Mouse (Mus musculus) kidney, adult 2 months (tissue): ENCODE measurements around the gene Zhx3. TPM values are rescaled to one million over a fixed set of nuclear protein-coding genes. Genes with fewer than 3 reads are reported as not detected.

Experiments used
- DNase-seq: peaks from one replicate; pipeline ENCODE4 v3.0.0; 2021
- H3K27ac ChIP-seq: fragments of 200-500 bp; 2 replicates; pipeline ENCODE4 v1.5.1; 2012; ENCODE audit warnings: low read depth, low read length, control low read depth, inconsistent platforms; ENCODE audit not compliant: insufficient read depth
- H3K27me3 ChIP-seq: fragments of 200-500 bp; replicated peaks from 2 replicates; pipeline ENCODE4 v1.6.1; 2012; ENCODE audit warnings: mild to moderate bottlenecking, moderate library complexity, low read length, inconsistent platforms; ENCODE audit not compliant: control insufficient read depth, insufficient read depth
- H3K36me3 ChIP-seq: fragments of 200-500 bp; 2 replicates; pipeline ENCODE4 v1.6.1; 2012; ENCODE audit warnings: mild to moderate bottlenecking, moderate library complexity, low read length, inconsistent platforms; ENCODE audit not compliant: control insufficient read depth, insufficient read depth
- H3K4me1 ChIP-seq: fragments of 200-500 bp; 2 replicates; pipeline ENCODE4 v1.6.1; 2011; ENCODE audit warnings: low read length; ENCODE audit not compliant: control insufficient read depth, insufficient read depth
- H3K4me3 ChIP-seq: fragments of 200-500 bp; 2 replicates; pipeline ENCODE4 v1.5.1; 2011; ENCODE audit warnings: mild to moderate bottlenecking, low read depth, low read length, control low read depth; ENCODE audit not compliant: insufficient read depth
- CTCF ChIP-seq: fragments of 200-500 bp; conservative IDR thresholded peaks from 2 replicates; pipeline ENCODE4 v1.5.1; 2011; ENCODE audit warnings: low read depth, mild to moderate bottlenecking, control low read depth, low read length, moderate library complexity, mixed read lengths; ENCODE audit not compliant: insufficient read depth, insufficient read length
- POLR2A ChIP-seq: fragments of 200-500 bp; IDR thresholded peaks from one replicate; pipeline ENCODE4 v1.6.1; 2011; ENCODE audit warnings: low read depth, low read length, control low read depth
- WGBS: fragments of 180-500 bp; shearing (Covaris S2); methylation state at CpG from one replicate; pipeline ENCODE4 v1.1.7; 2018; 5-methylcytosine and 5-hydroxymethylcytosine counted together
- polyA plus RNA-seq: library from polyadenylated mRNA; depleted of rRNA; stranded (reverse); fragments of >200 nt; gene quantifications from 2 replicates; pipeline ENCODE4 v1.2.3, GENCODE M21; 2012

Zhx3 gene
- polyA plus RNA-seq, 1 experiment = 16.9 TPM

DNA sequence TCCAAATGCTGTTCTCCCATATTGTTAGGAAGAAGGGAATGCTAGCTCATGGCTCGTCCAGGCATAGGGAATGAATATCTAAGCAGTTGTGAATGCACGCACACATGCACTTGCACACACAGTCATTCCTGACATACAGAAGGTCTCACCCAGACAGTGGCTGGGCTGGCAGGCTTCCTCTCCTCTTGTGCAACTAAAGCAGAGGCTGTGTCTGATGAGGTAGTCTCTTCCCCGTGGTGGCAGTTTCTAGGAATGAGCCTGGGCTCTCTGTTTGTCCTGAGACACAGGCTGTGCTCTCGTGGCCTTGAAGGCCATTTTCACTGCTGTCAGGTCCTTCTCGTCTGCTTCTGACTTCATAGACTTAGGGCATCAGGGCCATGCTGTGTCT lies 128.0 kb downstream of the Zhx3 start:
- H3K27ac ChIP-seq = peak overlapping the region; percentile 7; the same call in 1 of the 2 replicates
- no peak overlapping the region for H3K4me3 ChIP-seq
- TF ChIP-seq CTCF (no peak), POLR2A (no peak)
- peaks cover 22% of the 10 kb centered on the region for H3K4me1 ChIP-seq
- no peaks in the 10 kb centered on the region for H3K36me3 ChIP-seq
- no peak for DNase-seq
- 70% methylated on average over 5 of the region's 5 CpGs for WGBS
- H3K27me3 ChIP-seq = no peaks in the 10 kb centered on the region

DNA sequence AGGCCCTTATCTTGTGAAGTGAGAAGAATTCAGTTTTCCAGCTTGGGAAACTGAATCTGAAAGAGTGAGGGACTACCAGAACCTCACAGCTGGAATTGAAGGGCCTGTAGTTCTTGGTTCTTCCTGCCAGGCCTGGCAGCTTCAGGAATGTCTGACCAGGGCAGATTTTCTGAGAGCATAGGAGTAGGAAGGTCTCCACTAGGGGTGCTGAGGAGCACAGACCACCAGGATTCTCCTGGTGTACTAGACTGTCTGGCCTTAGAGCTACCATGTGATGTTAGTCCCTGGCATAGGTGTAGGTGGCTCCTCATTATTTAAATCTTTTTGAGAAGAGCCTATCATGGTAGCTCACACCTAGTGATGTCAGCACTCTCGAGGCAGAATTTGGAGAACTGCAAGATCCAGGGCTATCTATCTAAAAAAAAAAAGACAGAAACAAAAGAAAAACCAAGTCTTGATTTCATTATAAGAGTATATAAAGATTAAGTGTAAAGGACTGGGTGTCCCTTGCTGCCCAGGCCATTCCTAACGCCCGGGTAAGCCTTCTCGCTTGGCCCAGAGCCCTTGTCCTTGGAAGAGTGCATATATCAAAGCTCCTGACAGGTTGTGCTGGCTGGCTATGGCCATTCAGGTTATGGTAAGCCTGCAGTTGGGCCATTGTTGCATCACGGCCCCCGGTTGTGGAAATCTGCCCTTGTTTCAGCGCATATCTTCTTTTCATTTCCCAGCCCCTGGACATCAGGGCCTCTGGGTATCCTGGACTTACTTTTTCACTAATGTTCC lies 128.6 kb downstream of the Zhx3 start:
- Histone ChIP-seq H3K36me3 (no peaks in the 10 kb centered on the region), H3K4me1 (peaks cover 28% of the 10 kb centered on the region), H3K4me3 (no peak overlapping the region), H3K27me3 (no peaks in the 10 kb centered on the region), H3K27ac (peak overlapping the region; percentile 7)
- WGBS = 46% methylated on average over 7 of the region's 7 CpGs
- TF ChIP-seq CTCF (peak; percentile 63), POLR2A (no peak)
- peak; percentile 79 for DNase-seq

DNA sequence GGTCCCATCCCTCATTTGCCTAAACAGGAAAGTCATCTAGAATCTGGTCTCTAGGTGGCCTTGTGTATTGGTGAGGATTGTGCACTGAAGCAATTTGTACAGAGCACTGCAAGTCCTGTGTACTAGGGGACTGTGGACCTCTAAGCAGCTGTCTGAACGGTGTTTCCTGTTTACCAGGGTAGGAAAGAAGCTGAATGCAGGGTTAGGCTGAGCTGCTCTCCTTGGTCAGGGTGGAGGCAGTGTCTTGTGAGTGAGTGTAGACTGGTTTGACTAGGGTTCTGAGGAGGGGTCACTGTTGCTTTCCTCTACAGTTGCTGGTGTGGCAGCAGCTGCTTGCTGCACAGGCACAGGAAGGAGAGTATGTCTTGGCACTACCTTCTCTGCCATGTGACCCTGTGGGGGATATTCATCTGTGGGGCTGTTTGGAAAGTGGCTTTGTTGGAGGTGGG lies 130.6 kb downstream of the Zhx3 start:
- 36% methylated on average over 1 of the region's 1 CpGs for WGBS
- H3K27me3 ChIP-seq = no peaks in the 10 kb centered on the region
- H3K36me3 ChIP-seq = no peaks in the 10 kb centered on the region
- TF ChIP-seq POLR2A (no peak), CTCF (no peak)
- peaks cover 31% of the 10 kb centered on the region for H3K4me1 ChIP-seq
- peak overlapping the region; percentile 47 for H3K27ac ChIP-seq
- no peak overlapping the region for H3K4me3 ChIP-seq
- no peak for DNase-seq

DNA sequence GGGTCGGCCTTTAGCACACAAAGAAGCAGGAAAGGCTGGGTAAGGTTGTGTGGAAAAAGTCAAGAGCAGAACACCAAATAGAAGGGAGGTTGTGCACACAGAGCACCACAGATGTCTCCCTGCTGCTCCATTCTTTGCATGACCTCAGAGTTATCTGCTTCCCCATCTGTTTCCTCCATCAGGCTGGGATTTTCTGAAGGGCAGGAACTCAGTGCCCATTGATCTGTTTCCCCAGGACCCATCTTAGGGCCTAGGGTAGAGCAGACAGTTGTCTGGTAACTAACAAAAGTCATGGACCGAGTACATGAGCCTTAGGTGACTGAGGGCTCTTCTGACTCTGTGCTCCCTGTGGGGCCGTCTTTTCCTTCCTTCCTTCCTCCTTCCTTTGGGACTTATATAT lies 131.2 kb downstream of the Zhx3 start:
- WGBS = 49% methylated on average over 3 of the region's 3 CpGs
- H3K4me1 ChIP-seq = peaks cover 31% of the 10 kb centered on the region
- DNase-seq = peak; percentile 61
- H3K27ac ChIP-seq = peak overlapping the region; percentile 47
- no peaks in the 10 kb centered on the region for H3K36me3 ChIP-seq
- TF ChIP-seq POLR2A = no peak
- TF ChIP-seq CTCF = no peak
- H3K27me3 ChIP-seq = no peaks in the 10 kb centered on the region
- no peak overlapping the region for H3K4me3 ChIP-seq

DNA sequence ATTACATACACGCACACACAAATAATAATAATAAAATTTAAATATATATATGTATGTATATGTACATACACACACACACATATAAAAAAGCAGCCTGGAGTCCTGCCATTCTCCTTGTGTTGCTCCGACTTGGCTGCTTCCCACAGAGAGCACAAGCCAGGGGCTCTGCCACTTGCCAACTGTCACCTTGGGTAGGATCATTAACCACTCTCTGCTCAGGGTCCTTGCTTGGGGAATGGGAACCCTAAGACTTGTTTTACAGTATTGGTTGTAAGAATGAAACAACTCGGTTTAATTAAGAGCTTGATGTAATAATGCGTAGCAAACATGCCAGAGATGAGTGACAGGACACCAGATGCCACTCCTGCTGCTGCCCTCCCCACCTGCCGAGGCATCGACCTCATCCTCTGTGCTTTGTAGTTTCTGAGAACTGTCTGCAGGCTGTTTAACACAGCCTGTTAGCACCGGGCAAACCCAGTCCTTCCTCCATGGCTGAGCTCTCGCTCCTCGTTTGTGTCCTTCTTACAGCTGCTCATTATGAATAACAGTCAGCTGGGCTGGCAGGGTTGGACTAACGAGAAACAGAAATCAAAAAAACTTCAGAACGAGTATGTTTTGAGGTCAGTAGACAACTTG lies 132.2 kb downstream of the Zhx3 start:
- Histone ChIP-seq H3K4me3 (no peak overlapping the region), H3K27ac (no peak overlapping the region), H3K4me1 (peaks cover 36% of the 10 kb centered on the region), H3K27me3 (no peaks in the 10 kb centered on the region), H3K36me3 (no peaks in the 10 kb centered on the region)
- no peak for DNase-seq
- TF ChIP-seq CTCF (no peak), POLR2A (no peak)
- WGBS = 42% methylated on average over 11 of the region's 11 CpGs

DNA sequence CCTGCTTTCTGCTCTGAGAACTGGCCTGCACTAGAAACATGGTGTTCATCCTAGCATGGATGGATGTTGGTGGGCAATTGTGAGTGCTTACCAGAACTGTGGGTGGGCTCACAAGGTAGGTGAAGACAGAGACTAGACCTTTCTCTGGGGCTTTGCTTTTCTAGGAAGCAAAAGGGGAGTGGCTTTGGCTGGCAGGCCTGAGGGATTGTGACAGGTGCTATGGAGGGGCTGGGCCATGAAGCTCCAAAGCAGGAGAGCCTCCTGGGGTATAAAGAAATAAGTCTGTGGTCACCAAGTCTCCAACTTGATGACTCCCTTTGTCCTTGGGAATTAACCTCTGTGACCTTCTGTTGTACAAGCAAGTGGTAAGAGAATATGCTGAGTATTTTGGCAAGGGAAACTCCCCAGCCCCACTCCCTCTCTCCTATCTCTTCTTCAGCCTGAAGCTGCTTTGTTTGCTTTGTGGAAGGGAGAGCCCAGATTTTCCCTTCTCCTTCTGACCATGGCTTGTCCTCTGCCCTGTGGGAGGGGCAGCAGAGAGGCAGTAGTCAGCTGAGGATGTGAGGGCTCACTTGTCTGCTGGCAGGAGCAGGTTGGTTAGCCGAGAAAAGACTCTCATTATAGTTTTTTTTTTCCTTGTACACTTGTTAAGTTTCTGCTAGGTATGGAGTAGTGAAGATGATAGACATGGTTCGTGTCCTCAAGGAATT lies 133.0 kb downstream of the Zhx3 start:
- peaks cover 33% of the 10 kb centered on the region for H3K4me1 ChIP-seq
- 33% methylated on average over 2 of the region's 2 CpGs for WGBS
- DNase-seq = peak; percentile 64
- H3K27ac ChIP-seq = 0 out of 2 replicates have a peak overlapping the region, but pooled peaks have one; percentile 10
- no peaks in the 10 kb centered on the region for H3K27me3 ChIP-seq
- H3K4me3 ChIP-seq = no peak overlapping the region
- no peaks in the 10 kb centered on the region for H3K36me3 ChIP-seq
- TF ChIP-seq POLR2A = no peak
- TF ChIP-seq CTCF = no peak

DNA sequence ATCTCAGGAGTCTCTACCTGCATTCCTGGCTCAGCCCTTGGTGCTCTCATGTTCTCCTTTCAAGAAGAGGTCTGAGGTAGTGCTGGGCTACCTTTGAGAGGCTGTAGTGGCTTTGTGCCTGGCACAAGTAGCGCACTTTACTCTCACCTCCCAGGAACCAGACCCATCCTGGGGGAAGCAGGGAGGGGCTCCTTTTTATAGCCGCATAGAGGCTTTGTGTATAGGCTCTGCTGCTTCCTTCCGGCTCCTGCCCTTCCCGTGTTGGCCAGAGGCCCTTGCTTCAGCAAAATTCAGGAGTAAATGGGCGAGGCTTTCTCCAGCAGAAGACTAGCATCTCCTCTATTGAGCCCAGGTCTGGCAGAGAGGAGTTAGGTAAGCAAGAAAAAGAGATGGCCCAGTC lies 134.4 kb downstream of the Zhx3 start:
- H3K4me1 ChIP-seq = peaks cover 29% of the 10 kb centered on the region
- DNase-seq = peak; percentile 53
- H3K27me3 ChIP-seq = no peaks in the 10 kb centered on the region
- TF ChIP-seq CTCF (no peak), POLR2A (no peak)
- H3K36me3 ChIP-seq = no peaks in the 10 kb centered on the region
- no peak overlapping the region; the same call in 1 of the 2 replicates for H3K27ac ChIP-seq
- WGBS = 46% methylated on average over 5 of the region's 5 CpGs
- H3K4me3 ChIP-seq = no peak overlapping the region
